Mouse (Mus musculus) adrenal gland, postnatal 25 days (tissue): ENCODE data around the gene 1700020D05Rik. TPM values are rescaled to one million over a fixed set of nuclear protein-coding genes. Genes with fewer than 3 reads are reported as not detected.
A peak's percentile ranks its signal among the peaks of the same experiment; 100 is the strongest.
"Not testable (repeated sequence)": the region's sequence is repeated elsewhere in the genome, so short reads cannot be mapped to it uniquely, and the experiment has no call there.

Experiments used
- DNase-seq: peaks from one replicate; pipeline ENCODE4 v3.0.0; 2021; ENCODE audit warnings: mixed read lengths
- total RNA-seq: library from RNA; stranded (reverse); gene quantifications from 2 replicates; pipeline ENCODE4 v1.2.3, GENCODE M21; 2021

The 1700020D05Rik gene
- total RNA-seq, 1 experiment from 2014 or later = 3.7 TPM

GRCm38 (mm10) chr19:5494314-5494713 lies 9.3 kb downstream of the 1700020D05Rik start:
- no peak for DNase-seq

DNA sequence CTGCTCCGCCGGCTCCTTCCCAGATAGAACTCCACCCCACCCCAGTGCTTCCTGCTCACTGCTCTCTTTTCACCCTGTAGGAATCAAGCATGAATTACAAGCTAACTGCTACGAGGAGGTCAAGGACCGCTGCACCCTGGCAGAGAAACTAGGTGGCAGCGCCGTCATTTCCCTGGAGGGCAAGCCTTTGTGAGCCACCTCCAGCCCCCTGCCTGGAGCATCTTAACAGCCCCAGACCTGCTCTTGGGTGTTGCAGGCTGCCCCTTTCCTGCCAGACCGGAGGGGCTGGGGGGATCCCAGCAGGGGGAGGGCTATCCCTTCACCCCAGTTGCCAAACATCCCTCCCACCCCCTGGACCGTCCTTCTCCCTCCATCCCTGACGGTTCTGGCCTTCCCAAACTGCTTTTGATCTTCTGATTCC lies 10.3 kb downstream of the 1700020D05Rik start:
- DNase-seq = not testable (repeated sequence)

GRCm38 (mm10) chr19:5492641-5493040 lies 10.9 kb downstream of the 1700020D05Rik start:
- DNase-seq = no peak

- DNase-seq = peak; percentile 81
Observed at GRCm38 (mm10) chr19:5490898-5491708, 12.5 kb downstream of the 1700020D05Rik start.

- peak; percentile 91 for DNase-seq
Observed at GRCm38 (mm10) chr19:5490313-5490897, 13.2 kb downstream of the 1700020D05Rik start, which contains the start of gene Cfl1. TSS of gene Cfl1 (plus strand) at chr19:5490455.

- DNase-seq = not testable (repeated sequence)
Observed at GRCm38 (mm10) chr19:5489721-5490120, 13.9 kb downstream of the 1700020D05Rik start.

DNA sequence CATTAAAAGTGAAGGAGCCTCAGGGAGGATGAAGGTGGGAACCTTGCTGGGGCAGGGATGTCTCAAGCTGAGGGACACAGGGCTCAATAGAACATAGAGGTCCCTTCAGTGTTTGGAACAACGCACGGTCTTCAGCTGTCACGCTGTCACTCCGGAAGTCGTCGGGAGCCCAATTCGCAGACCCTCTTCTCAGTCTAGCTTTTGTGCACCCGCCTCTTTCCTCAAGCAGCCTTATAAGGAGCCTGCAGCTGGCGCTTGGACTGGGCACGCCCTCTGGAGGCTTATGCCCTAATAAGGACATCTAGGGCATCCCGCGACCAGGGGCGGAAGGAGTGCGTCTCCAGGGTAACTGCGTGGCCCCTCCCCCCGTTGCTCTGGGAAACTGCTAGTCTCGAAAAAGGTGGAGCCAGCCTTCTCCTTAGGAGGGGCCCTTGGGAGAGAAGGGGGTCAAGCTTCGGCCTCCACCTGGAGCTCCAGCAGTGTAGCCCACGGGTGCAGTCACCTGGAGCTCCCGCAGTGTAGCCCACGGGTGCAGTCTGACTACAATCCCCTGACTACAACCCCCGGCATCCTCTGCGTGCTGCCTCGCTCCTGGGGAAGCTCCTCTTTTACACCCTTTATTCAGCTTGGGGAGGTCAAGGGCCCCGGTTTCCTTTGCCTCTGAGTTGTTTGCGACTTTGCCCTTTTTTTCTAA lies 14.6 kb downstream of the 1700020D05Rik start:
- DNase-seq = peak; percentile 95

GRCm38 (mm10) chr19:5487768-5488550 lies 15.6 kb downstream of the 1700020D05Rik start, which contains the start of gene Mus81:
TSS of gene Mus81 (minus strand) at chr19:5488402.
- DNase-seq = peak; percentile 98

- DNase-seq = no peak
Observed at GRCm38 (mm10) chr19:5486771-5487170, 16.8 kb downstream of the 1700020D05Rik start.

DNA sequence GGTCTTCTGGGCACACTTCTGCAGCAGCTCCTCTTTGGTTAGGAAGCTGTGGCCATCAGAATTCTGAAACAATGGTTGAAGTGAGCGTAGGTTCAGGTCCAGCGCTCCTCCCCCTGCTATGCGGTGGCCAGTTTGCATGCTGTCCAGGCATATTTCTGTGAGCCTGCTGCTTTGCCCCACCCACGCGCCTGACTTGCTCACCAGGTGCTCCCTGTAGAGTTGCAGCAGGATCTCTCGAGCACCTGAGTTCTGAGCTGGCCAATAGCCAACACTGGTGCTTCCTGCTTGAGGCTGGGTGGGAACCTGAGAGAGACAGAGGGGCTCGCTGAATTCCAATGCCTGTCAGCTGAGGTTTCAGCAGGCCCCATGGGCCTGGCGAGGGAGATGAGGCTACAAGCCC lies 17.3 kb downstream of the 1700020D05Rik start:
- no peak for DNase-seq

DNA sequence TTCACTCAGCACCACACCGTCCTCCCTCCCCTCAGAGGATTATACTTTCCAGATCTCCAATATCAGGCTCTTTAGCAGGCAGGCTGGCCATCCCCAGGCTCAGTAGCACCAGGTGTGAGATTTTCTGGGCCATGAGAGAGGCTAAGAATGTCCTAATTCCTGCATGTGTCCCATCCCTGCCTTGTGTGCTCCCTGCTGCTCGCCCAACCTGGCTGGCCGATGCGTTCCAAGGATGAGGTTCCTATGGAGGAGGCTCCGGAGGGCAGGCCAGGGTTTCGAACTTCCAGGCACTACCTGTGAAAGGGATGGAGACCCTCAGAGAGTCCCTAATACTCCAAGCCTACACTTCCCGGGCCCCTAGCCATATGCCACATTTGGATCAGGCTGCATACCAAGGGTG lies 17.8 kb downstream of the 1700020D05Rik start:
- DNase-seq = no peak

GRCm38 (mm10) chr19:5485371-5485770 lies 18.2 kb downstream of the 1700020D05Rik start:
- no peak for DNase-seq

DNA sequence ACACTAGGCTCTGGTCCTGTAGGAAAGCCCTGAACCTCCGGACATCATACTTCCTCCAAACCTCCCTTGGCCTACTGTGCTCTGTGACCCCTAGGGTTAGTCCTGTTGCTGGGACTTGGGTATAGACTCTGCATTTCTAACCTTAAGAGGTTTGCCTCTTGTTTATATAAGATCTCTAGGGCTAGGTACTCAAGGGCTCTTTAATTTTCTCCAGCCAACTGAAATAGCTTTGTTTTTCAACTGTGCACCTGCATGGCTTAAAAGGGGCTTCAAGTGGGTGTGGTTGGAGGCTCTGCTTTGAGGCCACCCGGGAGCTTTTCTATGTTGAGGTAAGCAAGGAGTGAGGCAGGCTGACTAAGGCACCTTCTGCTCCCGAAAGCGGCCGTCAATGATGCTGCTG lies 19.1 kb downstream of the 1700020D05Rik start:
- no peak for DNase-seq

DNA sequence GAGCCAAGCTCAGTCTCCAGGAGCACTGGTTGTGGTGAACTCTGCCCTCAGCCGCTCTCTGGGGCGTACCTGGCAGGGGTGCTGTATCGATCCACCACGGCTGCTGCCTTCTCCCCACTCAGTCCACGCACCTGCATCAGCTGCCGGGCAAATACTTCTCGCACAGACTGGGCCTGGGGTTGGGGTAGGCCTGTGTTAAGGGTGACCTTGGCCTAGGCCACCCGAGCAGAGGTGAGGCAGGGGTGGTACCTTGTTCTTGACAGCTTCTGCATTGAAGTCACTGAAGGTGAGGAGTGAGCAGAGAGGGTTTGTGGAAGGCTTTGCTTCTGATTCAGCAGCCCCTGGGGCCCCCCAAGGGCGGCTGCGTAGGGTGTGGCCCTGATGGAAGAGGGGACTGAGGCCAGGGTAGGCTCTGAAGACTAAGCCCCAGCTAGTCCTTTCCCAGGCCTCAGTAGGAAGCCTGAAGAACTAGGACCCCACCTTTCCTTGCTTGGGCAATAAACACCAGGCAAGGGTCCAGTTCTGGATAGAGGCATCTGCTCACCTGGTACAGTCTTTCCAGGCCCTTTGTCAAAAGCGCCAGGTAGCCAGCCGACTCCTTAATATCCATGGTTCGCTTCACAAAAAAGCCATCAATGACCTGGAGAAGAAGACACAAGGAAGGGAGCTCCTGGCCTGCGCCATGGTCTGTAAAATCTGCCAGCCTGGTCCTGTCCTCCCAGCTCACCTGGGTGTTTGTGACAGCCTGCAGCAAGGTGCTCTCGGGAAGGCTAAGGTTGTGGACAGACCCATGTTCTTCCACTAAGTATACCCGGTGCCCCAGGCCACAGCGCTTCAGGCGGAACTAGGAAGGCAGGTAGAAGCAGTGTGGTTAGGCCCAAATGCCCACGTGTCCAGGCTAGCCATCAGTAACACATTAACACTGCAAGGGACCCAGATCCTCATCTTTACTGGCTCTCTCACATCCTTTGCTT lies 19.9 kb downstream of the 1700020D05Rik start:
- DNase-seq = no peak

DNA sequence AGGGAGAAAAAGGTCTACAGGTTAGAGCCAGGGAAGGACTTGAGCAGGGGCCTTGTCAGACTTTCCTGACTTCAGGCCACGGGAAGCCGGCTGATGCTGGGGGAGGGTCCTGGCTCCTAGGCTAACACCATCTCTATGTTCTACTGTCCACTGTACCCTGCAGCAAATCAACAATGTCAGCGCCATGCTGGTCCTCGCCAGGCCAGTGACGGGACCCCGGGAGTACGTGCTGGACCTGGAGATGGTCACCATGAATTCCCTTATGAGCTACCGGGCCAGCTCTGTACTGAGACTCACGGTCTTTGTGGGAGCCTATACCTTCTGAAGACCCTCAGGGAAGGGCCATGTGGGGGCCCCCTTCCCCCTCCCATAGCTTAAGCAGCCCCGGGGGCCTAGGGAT lies 22.2 kb downstream of the 1700020D05Rik start:
- no peak for DNase-seq

- no peak for DNase-seq
Observed at GRCm38 (mm10) chr19:5480016-5480415, 23.6 kb downstream of the 1700020D05Rik start.

DNA sequence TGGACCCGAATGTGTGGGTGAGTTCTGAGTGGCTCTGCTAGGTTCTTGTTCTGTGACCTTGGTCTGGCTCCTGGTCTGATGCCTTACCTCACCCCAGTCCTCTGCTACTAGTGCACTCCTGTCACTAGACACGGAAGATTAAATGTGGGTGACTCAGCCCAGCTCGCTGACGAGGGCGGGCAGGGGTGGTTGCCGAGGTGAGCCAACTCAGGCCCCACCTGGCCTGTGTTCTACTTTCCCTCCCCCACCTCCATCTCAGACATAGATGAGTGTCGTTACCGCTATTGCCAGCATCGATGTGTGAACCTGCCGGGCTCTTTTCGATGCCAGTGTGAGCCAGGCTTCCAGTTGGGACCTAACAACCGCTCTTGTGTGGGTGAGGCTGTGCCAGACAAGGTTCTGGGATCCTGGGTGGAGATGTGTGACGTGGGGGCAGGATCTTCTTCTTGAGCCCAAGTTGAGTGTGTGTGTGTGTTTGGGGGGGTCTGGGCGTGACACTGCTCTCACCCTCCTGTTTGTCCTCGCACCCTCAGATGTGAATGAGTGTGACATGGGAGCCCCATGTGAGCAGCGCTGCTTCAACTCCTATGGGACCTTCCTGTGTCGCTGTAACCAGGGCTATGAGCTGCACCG lies 25.8 kb downstream of the 1700020D05Rik start:
- DNase-seq = no peak

DNA sequence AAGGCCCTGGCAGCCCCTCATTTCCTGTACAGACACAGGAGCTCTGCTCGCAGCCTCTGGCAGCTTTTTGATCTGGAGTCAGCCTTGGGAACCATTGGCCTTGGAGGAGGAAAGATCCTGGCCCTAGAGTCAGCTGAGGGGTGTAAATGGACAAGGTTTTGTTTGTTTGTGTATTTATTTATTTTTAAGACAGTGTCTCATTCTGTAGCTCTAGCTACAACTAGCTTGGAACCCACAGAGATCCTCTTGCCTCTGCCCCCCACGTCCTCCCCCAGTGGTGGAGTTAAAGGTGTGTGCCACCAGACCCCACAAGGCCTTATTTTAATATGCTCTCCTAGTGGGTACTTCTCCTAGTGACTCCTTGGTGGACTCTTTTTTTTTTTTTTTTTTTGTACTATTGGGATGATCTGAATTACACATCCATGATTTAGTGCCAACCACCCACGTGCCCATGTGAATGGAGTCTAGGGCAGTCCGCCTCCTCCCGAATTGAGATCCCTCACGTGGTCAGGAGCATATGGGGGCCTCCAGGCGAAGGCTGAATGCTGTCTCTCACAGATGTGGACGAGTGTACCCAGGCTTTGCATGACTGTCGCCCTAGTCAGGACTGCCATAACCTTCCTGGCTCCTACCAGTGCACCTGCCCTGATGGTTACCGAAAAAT lies 26.5 kb downstream of the 1700020D05Rik start:
- DNase-seq = no peak

DNA sequence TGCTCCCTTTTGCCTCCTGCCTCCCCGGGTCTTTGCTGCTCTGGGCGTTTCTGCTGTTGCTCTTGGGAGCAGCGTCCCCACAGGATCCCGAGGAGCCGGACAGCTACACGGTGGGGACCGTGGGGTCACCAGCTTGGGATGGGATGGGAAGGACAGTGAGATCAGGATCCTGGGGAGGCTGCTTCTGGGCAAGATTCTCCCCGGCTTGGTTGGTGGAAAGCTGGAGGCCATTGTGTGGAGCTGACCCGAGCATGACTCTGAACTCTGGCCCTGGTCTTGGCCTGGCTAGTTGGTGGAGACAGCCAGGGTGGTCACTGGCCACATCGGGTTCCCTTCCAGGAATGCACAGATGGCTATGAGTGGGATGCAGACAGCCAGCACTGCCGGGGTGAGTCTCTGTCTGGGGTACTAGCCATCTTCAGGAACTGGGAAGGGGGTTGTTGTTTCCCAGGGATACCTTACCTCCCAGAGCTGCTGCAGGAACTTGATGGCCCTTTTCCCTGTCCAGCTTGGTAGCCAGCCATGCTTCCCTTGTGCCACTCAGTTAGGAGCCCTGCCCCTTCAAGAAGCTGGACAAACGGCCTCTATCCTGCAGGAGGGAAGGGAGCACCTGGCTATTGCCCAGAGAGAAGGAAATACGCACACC lies 28.4 kb downstream of the 1700020D05Rik start:
- no peak for DNase-seq
